Mouse (Mus musculus): ENCODE results near the gene Adgrg5.

GRCm38 (mm10) chr8:94928227-94928626, 4.7 kb downstream of the Adgrg5 start:
- no peak for TF ChIP-seq GATA1 (IDR thresholded peaks at IDR 0.05; ENCODE audit: borderline replicate concordance, low read length)
- TF ChIP-seq CTCF (IDR thresholded peaks at IDR 0.05; ENCODE audit: low read depth, low read length): no peak
- TF ChIP-seq TAL1 (conservative IDR thresholded peaks at IDR 0.05; ENCODE audit: low read depth, low read length): no peak
- no peak for TF ChIP-seq GATA2 (IDR thresholded peaks at IDR 0.05; ENCODE audit: borderline replicate concordance, low read depth, low read length)
- TF ChIP-seq POLR2AphosphoS5 (IDR thresholded peaks at IDR 0.05; ENCODE audit: insufficient replicate concordance, low read depth, low read length): no peak
